Mouse (Mus musculus): Measurements from ENCODE around the gene Olfr221.

Olfr221 gene

GRCm38 (mm10) chr14:52003981-52004495 is 38.2 kb downstream of the Olfr221 start:
- peak; percentile 74 for DNase-seq

- DNase-seq = no peak
Measured at GRCm38 (mm10) chr14:51997483-51997882, 44.8 kb downstream of the Olfr221 start.

GRCm38 (mm10) chr14:51996866-51997265 is 45.4 kb downstream of the Olfr221 start:
- peak; percentile 45 for DNase-seq

- no peak for DNase-seq
Measured at GRCm38 (mm10) chr14:51996231-51996841, 45.9 kb downstream of the Olfr221 start.

GRCm38 (mm10) chr14:51995219-51995871 is 46.9 kb downstream of the Olfr221 start:
- DNase-seq = no peak

- no peak for DNase-seq
Measured at GRCm38 (mm10) chr14:51994453-51994852, 47.8 kb downstream of the Olfr221 start.

- DNase-seq = no peak
Measured at GRCm38 (mm10) chr14:51989461-51989970, 52.7 kb downstream of the Olfr221 start.

GRCm38 (mm10) chr14:51988731-51989130 is 53.5 kb downstream of the Olfr221 start:
- DNase-seq = peak; percentile 16

GRCm38 (mm10) chr14:51987177-51987576 is 55.1 kb downstream of the Olfr221 start:
- DNase-seq = no peak

- no peak for DNase-seq
Measured at GRCm38 (mm10) chr14:51986153-51986505, 56.1 kb downstream of the Olfr221 start.

- peak; percentile 65 for DNase-seq
Measured at GRCm38 (mm10) chr14:51985301-51986152, 56.7 kb downstream of the Olfr221 start.

- DNase-seq = peak; percentile 65
Measured at GRCm38 (mm10) chr14:51984247-51985231, 57.7 kb downstream of the Olfr221 start, which contains the start of gene Arhgef40. Gene Arhgef40, plus strand, starts transcription at chr14:51984719.

All from cerebellum, adult 11-12 months (tissue).